Mouse (Mus musculus) frontal cortex, adult (tissue): ENCODE measurements around the gene Ltf.

Source experiments
- ATAC-seq: cut with Nextera tagmentation; 2 replicates; pipeline ENCODE4 v1.9.2; 2017; ENCODE audit warnings: mild to moderate bottlenecking, moderate library complexity, mixed read lengths; ENCODE audit not compliant: low TSS enrichment

The Ltf gene

DNA sequence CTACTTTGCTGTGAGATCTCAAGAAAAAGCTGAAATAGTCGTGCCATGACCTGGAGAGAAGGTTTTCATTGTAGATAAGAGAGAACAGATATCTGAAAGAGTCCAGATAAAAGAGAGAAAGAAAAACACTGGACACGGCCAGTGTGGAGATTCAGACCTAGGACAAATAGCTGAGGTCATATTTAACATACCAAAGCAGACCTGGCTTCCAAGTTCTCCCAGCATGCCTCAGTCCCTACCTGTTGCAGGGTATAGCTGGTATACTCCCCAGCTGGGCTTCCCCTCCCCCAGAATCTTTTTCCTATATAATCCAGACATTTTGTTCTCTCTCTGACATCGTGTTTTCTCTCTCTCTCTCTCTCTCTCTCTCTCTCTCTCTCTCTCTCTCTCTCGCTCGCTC, 68.9 kb downstream of the Ltf start:
- ATAC-seq: no peak

DNA sequence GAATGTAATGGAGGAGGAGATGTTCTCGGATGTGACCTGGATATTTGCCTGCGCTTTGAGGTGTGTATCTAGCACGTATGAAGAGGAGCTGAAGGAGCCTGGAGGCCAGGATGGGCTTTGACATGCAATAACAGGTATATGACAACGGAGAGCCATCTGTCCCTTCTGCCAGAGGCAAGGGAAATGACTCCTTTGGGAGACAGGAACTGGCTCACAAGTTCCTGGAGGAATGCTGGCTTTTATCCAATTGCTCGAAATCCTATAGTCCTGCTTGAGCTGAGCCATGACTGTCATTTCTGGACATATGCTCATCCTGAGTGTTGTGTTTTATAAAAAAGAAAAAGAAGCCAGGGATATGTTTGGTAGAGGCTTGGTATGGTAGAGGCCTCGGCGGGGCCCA, 69.8 kb downstream of the Ltf start:
- no peak for ATAC-seq
